Mouse (Mus musculus): ENCODE data around the gene Lck.
"Not testable (repeated sequence)": the region's sequence is repeated elsewhere in the genome, so short reads cannot be mapped to it uniquely, and the experiment has no call there.

DNA sequence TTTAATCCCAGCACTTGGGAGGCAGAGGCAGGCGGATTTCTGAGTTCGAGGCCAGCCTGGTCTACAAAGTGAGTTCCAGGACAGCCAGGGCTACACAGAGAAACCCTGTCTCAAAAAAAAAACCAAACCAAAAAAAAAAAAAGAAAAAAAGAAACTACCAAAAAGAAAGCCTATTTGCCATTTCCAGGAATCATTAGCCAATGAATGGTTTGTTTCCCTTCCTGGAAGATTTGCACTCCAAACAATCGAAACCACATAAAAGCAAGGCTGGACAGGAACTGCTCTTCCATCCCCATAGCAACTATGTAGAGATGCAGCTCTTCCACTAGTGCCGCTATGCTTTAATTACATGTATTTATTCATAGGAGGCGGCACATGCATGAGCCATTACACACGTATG, 18.9 kb downstream of the Lck start:
- TF ChIP-seq MAX (IDR thresholded peaks at IDR 0.05; ENCODE audit: low read length); POLR2A (IDR thresholded peaks at IDR 0.05; ENCODE audit: control insufficient read depth in 1 of 2, insufficient read depth in 1 of 2, low read depth in 1 of 2, low read length in 2 of 2, poor library complexity in 1 of 2): not testable (repeated sequence)
